Mouse (Mus musculus) sigmoid colon, adult 10 weeks (tissue): Measurements from ENCODE around the gene Arl5a. TPM values are rescaled to one million over a fixed set of nuclear protein-coding genes. Genes with fewer than 3 reads are reported as not detected.

Source experiments
- polyA plus RNA-seq: library from polyadenylated mRNA; stranded (reverse); fragments of 350-450 nt; fragmentation: Illumina TruSeq; extraction: RNeasy Lipid Tissue Mini Kit (QIAGEN cat#74804); gene quantifications from one replicate; pipeline ENCODE4 v1.2.3, GENCODE M21; 2014; ENCODE audit warnings: low read depth, low replicate concordance

Arl5a gene
- polyA plus RNA-seq = 135 TPM

DNA sequence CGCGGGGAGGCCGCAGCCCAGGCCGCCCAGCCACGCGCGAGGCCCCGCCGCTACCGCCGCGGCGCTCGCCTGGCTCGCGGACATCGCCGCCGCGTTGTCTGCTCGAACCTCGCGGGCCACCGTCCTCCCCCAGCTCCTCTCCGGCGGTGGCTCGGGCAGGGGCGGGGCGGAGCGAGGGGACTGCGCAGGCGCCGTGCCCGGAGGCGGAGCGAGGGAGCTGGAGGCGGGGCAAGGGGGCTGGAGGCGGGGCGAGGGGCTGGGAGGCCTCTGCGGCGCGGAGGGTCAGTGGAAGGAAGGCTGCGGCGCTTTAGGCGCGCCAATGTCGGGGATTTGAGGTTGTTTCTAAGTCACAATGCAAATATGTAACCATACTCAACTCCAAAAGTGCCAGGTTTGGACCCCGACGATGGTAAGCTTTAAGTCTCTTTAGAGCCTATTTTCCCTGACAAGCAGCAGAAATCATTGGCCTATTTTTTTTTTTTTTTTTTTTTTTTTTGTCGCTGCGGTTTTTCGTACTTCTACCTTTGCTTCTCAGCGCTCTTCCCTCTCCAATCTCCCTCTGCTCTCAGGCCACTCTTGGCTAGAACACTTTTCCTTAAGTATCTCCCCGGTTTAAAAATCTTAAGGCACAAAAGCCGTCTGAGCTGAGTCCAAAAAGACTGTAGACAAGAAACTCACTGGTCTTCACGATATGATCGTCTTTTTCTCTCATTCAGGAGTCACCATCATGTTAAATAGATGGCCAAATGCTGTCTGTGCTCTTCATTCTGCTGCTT is at the start of gene Arl5a:
TSS of gene Arl5a (minus strand) at position 155 of the 776 bp plus-strand sequence.

DNA sequence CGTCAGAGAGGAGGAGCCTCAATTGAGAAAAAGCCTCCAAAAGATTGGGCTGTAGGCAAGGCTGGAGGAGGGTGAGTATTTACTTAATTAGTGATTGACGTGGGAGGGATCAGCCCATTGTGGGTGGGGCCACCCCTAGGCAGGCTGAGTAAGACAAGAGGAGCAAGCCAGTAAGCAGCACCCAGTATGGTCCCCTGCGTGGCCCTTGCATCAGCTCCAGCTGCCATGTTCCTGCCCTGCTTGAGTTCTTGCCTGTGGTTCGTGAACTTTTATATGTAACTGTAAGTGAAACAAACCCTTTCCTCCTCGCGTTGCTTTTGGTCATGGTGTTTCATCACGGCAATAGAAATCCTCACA is 46.3 kb downstream of the Arl5a start, which contains the start of gene Neb:
TSS of gene Neb (minus strand) at position 27 of the 357 bp plus-strand sequence.

Other genes starting within 250 kb of the Arl5a start
- 0.47 TPM for gene Neb, start 46.4 kb downstream of the Arl5a start, polyA plus RNA-seq